Mouse (Mus musculus) kidney, postnatal 0 days (tissue): ENCODE measurements around the gene Usp54. TPM values are rescaled to one million over a fixed set of nuclear protein-coding genes. Genes with fewer than 3 reads are reported as not detected.

Experiments used
- ATAC-seq: fragments of 200-750 bp; cut with Nextera tagmentation; replicated peaks from 2 replicates; pipeline ENCODE4 v1.8.0; 2017; ENCODE audit warnings: low read depth, moderate number of reproducible peaks, moderate TSS enrichment, moderate library complexity; ENCODE audit not compliant: low FRiP score
- DNase-seq: peaks from one replicate; pipeline ENCODE4 v3.0.0-alpha.2; 2016; ENCODE audit warnings: low spot score
- H3K27ac ChIP-seq: fragments of 300-500 bp; sonication (generic); 2 replicates; pipeline ENCODE4 v1.5.1; 2014; ENCODE audit warnings: mild to moderate bottlenecking
- H3K27me3 ChIP-seq: fragments of 300-500 bp; sonication (generic); 2 replicates; pipeline ENCODE4 v1.6.1; 2014; ENCODE audit warnings: low read length, mixed read lengths; ENCODE audit not compliant: insufficient read depth
- H3K36me3 ChIP-seq: fragments of 300-500 bp; sonication (generic); 2 replicates; pipeline ENCODE4 v1.6.1; 2014; ENCODE audit warnings: low read length, mixed read lengths; ENCODE audit not compliant: insufficient read depth
- H3K4me1 ChIP-seq: fragments of 300-500 bp; sonication (generic); replicated peaks from 2 replicates; pipeline ENCODE4 v1.6.1; 2014; ENCODE audit warnings: antibody characterized with exemption, low read length, mixed read lengths; ENCODE audit not compliant: insufficient read depth
- H3K4me2 ChIP-seq: fragments of 300-500 bp; sonication (generic); 2 replicates; pipeline ENCODE4 v1.6.1; 2014; ENCODE audit warnings: mild to moderate bottlenecking, low read length, moderate library complexity, mixed read lengths
- H3K4me3 ChIP-seq: fragments of 300-500 bp; sonication (generic); replicated peaks from 2 replicates; pipeline ENCODE4 v1.5.1; 2014; ENCODE audit warnings: low read depth, low read length
- H3K9ac ChIP-seq: fragments of 300-500 bp; sonication (generic); 2 replicates; pipeline ENCODE4 v1.6.1; 2014; ENCODE audit warnings: low read depth, low read length
- H3K9me3 ChIP-seq: fragments of 300-500 bp; sonication (generic); replicated peaks from 2 replicates; pipeline ENCODE4 v1.6.1; 2016; ENCODE audit warnings: low read length, inconsistent platforms, mixed read lengths
- CTCF ChIP-seq: IDR thresholded peaks from 2 replicates; pipeline ENCODE4 v1.5.1; 2016; ENCODE audit warnings: antibody characterized with exemption, low read depth, mild to moderate bottlenecking, moderate library complexity
- WGBS: fragments of 180-500 bp; shearing (Covaris S2); extraction: QIAGEN DNeasy Blood & Tissue Kit; methylation state at CpG from one replicate; pipeline ENCODE4 v1.1.7; 2014; 5-methylcytosine and 5-hydroxymethylcytosine counted together
- polyA plus RNA-seq: library from polyadenylated mRNA; unstranded; fragments of >200 nt; fragmentation: Nextera tagmentation; extraction: Ambion mirVana; gene quantifications from 2 replicates; pipeline ENCODE4 v1.2.1, GENCODE M21; 2015

The Usp54 gene
- polyA plus RNA-seq, 1 experiment from 2014 or later, result 4.8 TPM

DNA sequence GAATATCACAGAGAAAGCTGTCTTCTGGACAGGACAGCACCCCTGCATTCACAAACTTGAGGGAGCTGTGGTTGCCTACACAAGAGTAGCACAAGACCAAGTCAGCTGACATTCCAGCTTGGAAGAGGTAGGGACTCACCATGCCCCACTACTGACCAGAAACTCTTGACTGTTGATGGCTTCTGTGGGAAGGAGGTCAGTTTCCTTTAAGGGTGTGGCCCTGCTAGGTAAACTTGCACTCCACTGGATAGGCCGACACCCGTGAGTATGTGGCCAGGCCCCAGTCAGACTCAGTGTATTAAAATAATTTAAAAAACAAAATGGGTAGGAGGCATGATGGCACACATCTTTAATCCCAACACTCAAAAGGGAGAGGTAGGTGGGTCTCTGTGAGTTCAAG lies 5.3 kb downstream of the Usp54 start:
- Histone ChIP-seq H3K4me1 (no peaks in the 10 kb centered on the region), H3K9me3 (no peaks in the 10 kb centered on the region), H3K4me2 (no peak overlapping the region), H3K36me3 (no peaks in the 10 kb centered on the region), H3K4me3 (no peak overlapping the region), H3K27me3 (no peaks in the 10 kb centered on the region), H3K9ac (no peak overlapping the region), H3K27ac (no peak overlapping the region)
- no peak for ATAC-seq
- DNase-seq, result no peak
- 93% methylated on average over 2 of the region's 2 CpGs for WGBS
- no peak for TF ChIP-seq CTCF

DNA sequence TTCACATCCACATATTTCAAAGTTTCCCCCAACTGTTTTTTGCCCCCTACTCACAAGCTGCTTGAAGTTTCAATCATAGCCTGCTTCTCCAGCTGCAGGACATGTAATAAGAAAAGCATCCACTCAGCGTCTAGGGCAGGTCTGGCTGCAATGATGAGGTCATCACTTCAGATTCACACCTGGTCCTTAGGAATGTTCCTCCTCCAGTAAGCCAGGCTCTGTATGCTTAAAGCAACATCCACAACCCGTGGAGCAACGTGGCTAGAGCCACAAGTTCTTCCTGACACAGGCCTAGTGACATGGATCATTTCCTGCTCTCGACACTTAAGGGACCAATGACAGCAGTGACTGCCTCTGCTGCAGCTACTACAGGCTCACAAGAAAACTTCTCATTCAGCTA lies 9.6 kb downstream of the Usp54 start:
- no peaks in the 10 kb centered on the region for H3K36me3 ChIP-seq
- H3K9me3 ChIP-seq, result no peaks in the 10 kb centered on the region
- no peak overlapping the region for H3K27ac ChIP-seq
- H3K4me1 ChIP-seq, result no peaks in the 10 kb centered on the region
- ATAC-seq (0 out of 2 replicates have a peak, but pooled peaks have one; percentile 29), DNase-seq (peak; percentile 10)
- H3K9ac ChIP-seq, result no peak overlapping the region
- no peak for TF ChIP-seq CTCF
- no peak overlapping the region for H3K4me2 ChIP-seq
- H3K4me3 ChIP-seq, result no peak overlapping the region
- no peaks in the 10 kb centered on the region for H3K27me3 ChIP-seq
- 33% methylated on average over 4 of the region's 4 CpGs for WGBS

DNA sequence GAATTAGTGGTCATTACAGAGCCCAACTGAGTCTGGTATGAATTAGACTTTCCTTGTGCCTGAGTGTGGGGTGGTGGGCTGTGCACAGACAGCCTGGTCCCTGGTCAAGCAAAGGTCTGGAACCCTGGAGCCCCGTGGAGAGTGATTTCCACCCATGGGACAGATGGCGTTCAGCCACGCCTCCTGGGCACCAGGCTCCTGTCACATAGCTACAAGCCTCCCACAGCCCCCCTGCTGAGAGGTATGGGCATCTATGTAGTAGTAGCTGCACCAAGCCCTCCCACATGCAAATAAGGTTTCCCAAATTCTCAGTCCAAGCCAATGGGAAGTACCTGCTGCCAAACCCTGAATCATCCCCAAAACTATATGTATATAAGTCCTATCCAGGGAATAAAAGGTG lies 13.9 kb downstream of the Usp54 start:
- no peaks in the 10 kb centered on the region for H3K36me3 ChIP-seq
- TF ChIP-seq CTCF, result no peak
- no peak overlapping the region for H3K4me3 ChIP-seq
- DNase-seq (no peak), ATAC-seq (no peak)
- no peak overlapping the region for H3K4me2 ChIP-seq
- H3K4me1 ChIP-seq, result no peaks in the 10 kb centered on the region
- H3K27ac ChIP-seq, result no peak overlapping the region
- no peaks in the 10 kb centered on the region for H3K27me3 ChIP-seq
- no peaks in the 10 kb centered on the region for H3K9me3 ChIP-seq
- WGBS, result 61% methylated on average over 3 of the region's 3 CpGs
- H3K9ac ChIP-seq, result no peak overlapping the region

GRCm38 (mm10) chr14:20626447-20626846 lies 14.4 kb downstream of the Usp54 start:
- Histone ChIP-seq H3K36me3 (no peaks in the 10 kb centered on the region), H3K4me3 (no peak overlapping the region), H3K9me3 (no peaks in the 10 kb centered on the region), H3K27me3 (no peaks in the 10 kb centered on the region), H3K4me2 (no peak overlapping the region), H3K9ac (no peak overlapping the region), H3K27ac (no peak overlapping the region), H3K4me1 (no peaks in the 10 kb centered on the region)
- no peak for TF ChIP-seq CTCF
- DNase-seq (no peak), ATAC-seq (no peak)
- WGBS, result 74% methylated on average over 2 of the region's 2 CpGs

GRCm38 (mm10) chr14:20622907-20623306 lies 18.0 kb downstream of the Usp54 start:
- Histone ChIP-seq H3K27ac (no peak overlapping the region), H3K9ac (no peak overlapping the region), H3K9me3 (no peaks in the 10 kb centered on the region), H3K36me3 (no peaks in the 10 kb centered on the region), H3K4me1 (no peaks in the 10 kb centered on the region), H3K27me3 (no peaks in the 10 kb centered on the region), H3K4me3 (no peak overlapping the region), H3K4me2 (no peak overlapping the region)
- no peak for TF ChIP-seq CTCF
- no peak for ATAC-seq
- WGBS, result 99% methylated on average over 3 of the region's 3 CpGs
- DNase-seq, result no peak

- ATAC-seq, result no peak
- Histone ChIP-seq H3K4me1 (no peaks in the 10 kb centered on the region), H3K27ac (no peak overlapping the region), H3K27me3 (no peaks in the 10 kb centered on the region), H3K36me3 (no peaks in the 10 kb centered on the region), H3K9ac (no peak overlapping the region), H3K4me3 (no peak overlapping the region), H3K9me3 (no peaks in the 10 kb centered on the region), H3K4me2 (no peak overlapping the region)
- DNase-seq, result no peak
- 91% methylated on average over 2 of the region's 2 CpGs for WGBS
- no peak for TF ChIP-seq CTCF
These were observed 18.5 kb downstream of the Usp54 start for GRCm38 (mm10) chr14:20622412-20622811.

DNA sequence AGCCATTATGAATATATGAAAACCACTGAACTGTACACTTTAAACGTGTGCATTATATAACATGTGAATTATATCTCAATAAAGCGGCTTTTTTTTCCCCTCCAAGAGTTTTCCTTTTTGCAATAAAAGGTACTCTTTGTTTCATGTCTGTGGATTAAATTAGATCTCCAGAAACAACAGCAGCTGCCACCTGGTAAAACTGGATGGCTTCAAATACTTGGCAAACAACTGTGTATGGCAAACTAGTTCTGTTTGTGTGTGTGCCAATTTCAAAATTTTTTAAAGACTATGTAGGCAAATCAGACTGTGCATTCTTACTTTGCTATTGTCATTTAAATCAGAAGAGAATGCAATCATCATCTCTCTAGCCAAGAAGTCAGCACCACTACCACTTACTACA lies 19.0 kb downstream of the Usp54 start:
- no peak for ATAC-seq
- no peaks in the 10 kb centered on the region for H3K9me3 ChIP-seq
- H3K36me3 ChIP-seq, result no peaks in the 10 kb centered on the region
- 85% methylated on average over 2 of the region's 2 CpGs for WGBS
- no peak overlapping the region for H3K27ac ChIP-seq
- H3K4me3 ChIP-seq, result no peak overlapping the region
- TF ChIP-seq CTCF, result no peak
- no peak overlapping the region for H3K4me2 ChIP-seq
- no peak overlapping the region for H3K9ac ChIP-seq
- no peak for DNase-seq
- no peaks in the 10 kb centered on the region for H3K27me3 ChIP-seq
- no peaks in the 10 kb centered on the region for H3K4me1 ChIP-seq
